Mouse (Mus musculus) testis, adult 2 months (tissue): ENCODE results near the gene Sec16a. TPM values are rescaled to one million over a fixed set of nuclear protein-coding genes. Genes with fewer than 3 reads are reported as not detected.
A peak's percentile ranks its signal among the peaks of the same experiment; 100 is the strongest.

ENCODE experiments used
- H3K27ac ChIP-seq: fragments of 200-500 bp; 2 replicates; pipeline ENCODE4 v1.5.1; 2012; ENCODE audit warnings: low read depth, low read length; ENCODE audit not compliant: control insufficient read depth, insufficient read depth
- H3K27me3 ChIP-seq: fragments of 200-500 bp; 2 replicates; pipeline ENCODE4 v1.6.1; 2012; ENCODE audit warnings: mild to moderate bottlenecking, low read length, moderate library complexity; ENCODE audit not compliant: control insufficient read depth, insufficient read depth
- H3K36me3 ChIP-seq: fragments of 200-500 bp; 2 replicates; pipeline ENCODE4 v1.6.1; 2012; ENCODE audit warnings: mild to moderate bottlenecking, low read length; ENCODE audit not compliant: control insufficient read depth, insufficient read depth
- H3K4me1 ChIP-seq: fragments of 200-500 bp; 2 replicates; pipeline ENCODE4 v1.6.1; 2012; ENCODE audit warnings: low read length; ENCODE audit not compliant: control insufficient read depth, insufficient read depth
- H3K4me3 ChIP-seq: fragments of 200-500 bp; 2 replicates; pipeline ENCODE4 v1.5.1; 2012; ENCODE audit warnings: low read depth, mild to moderate bottlenecking, low read length, moderate library complexity, mixed read lengths; ENCODE audit not compliant: control insufficient read depth
- CTCF ChIP-seq: fragments of 200-500 bp; IDR thresholded peaks from 2 replicates; pipeline ENCODE4 v1.5.1; 2012; ENCODE audit warnings: low read depth, mild to moderate bottlenecking, inconsistent platforms, low read length, moderate library complexity; ENCODE audit not compliant: control insufficient read depth, insufficient read depth, insufficient replicate concordance
- POLR2A ChIP-seq: fragments of 200-500 bp; IDR thresholded peaks from 2 replicates; pipeline ENCODE4 v1.6.1; 2012; ENCODE audit warnings: low read depth, mild to moderate bottlenecking, inconsistent platforms, low read length, moderate library complexity; ENCODE audit not compliant: control insufficient read depth
- polyA plus RNA-seq: library from polyadenylated mRNA; depleted of rRNA; stranded (reverse); fragments of >200 nt; gene quantifications from 2 replicates; pipeline ENCODE4 v1.2.3, GENCODE M21; 2012

The Sec16a gene
- polyA plus RNA-seq, 1 experiment, result 58.1 TPM

DNA sequence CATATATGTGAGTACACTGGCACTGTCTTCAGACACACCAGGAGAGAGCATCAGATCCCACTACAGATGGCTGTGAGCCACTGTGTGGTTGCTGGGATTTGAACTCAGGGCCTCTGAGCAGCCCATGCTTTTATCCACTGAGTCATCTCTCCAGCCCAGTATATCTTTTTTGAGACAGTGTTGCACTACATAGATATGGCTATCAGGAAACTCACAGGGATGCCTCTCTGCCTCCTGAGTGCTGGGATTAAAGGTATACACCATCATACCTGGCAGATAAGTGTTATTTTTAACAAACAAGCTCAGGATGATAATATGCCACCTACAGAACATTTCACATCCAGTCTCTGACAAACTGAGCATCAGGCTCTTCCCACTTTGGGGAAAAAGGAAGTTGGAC lies 27.9 kb downstream of the Sec16a start:
- Histone ChIP-seq H3K4me3 (no peak overlapping the region), H3K36me3 (peaks cover 8% of the 10 kb centered on the region), H3K27me3 (no peaks in the 10 kb centered on the region), H3K4me1 (no peaks in the 10 kb centered on the region), H3K27ac (no peak overlapping the region)
- TF ChIP-seq POLR2A (no peak), CTCF (no peak)

DNA sequence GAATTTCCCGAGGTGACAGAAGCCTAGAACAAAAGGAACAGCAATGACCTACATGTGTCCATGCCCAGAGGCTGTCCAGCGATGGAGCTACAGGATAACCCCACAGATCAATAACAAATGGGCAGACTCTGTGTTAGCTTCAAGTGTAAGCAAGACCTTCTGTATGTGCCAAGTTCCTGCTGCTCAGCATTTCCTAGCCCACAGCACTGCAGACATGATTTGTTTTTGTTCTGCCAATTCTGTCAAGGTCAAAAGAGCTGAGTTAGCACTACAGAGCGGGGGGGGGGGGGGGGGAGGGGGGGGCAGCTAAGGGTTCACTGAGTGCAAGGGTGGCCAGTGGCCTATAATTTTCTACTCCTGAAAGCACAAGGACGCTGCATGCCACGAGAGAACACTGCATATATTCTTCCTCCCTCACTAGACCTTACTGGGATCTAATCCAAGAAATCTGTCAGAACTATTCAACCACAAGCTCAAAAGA lies 34.0 kb downstream of the Sec16a start:
- Histone ChIP-seq H3K4me1 (peaks cover 12% of the 10 kb centered on the region), H3K27ac (no peak overlapping the region; the same call in 1 of the 2 replicates), H3K27me3 (no peaks in the 10 kb centered on the region), H3K4me3 (no peak overlapping the region), H3K36me3 (peaks cover 2% of the 10 kb centered on the region)
- no peak for TF ChIP-seq POLR2A
- TF ChIP-seq CTCF, result no peak

DNA sequence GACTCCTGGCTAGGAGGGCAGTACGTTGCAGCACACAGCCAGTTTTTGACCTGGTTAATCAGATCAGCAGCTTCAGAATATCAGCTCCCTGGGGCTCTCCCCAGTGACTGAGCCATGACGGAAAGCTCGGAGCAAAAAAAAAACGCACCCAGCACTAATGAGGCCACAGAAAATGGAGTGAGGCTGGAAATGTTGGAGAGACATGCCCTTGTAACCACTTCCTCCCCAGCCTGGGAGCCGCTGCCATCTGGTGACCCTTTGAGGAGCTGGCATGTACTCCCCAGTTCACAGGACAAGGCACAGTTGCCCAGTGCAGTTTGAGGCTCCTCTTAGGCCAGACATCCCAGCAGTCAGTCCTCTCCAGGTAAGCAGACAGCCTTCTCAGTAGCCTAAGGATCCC lies 34.9 kb downstream of the Sec16a start:
- Histone ChIP-seq H3K4me1 (peaks cover 12% of the 10 kb centered on the region), H3K4me3 (no peak overlapping the region), H3K36me3 (peaks cover under 1% of the 10 kb centered on the region; the same call in 1 of the 2 replicates), H3K27me3 (no peaks in the 10 kb centered on the region), H3K27ac (no peak overlapping the region)
- TF ChIP-seq POLR2A, result no peak
- no peak for TF ChIP-seq CTCF

DNA sequence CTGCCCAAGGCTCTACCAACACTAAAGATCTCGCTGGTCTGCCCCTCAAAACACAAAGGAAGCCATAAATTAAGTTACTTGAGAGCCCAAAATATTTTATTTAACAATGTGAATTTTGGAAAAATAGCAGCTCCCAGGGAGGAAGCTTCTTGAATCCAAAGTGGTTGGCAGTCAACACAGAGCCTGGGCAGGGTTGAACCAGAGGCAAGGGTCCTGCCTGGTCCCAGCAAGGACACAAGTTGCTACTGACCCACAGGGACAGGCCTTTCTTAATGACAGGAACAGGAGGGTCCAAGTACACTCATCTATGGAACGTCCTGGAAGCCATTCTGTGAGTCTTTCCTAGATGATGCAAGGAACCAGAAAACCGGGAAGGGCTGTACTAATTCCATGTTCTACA lies 35.7 kb downstream of the Sec16a start:
- H3K4me3 ChIP-seq, result peak overlapping the region; percentile 64
- H3K27me3 ChIP-seq, result no peaks in the 10 kb centered on the region
- no peak overlapping the region for H3K27ac ChIP-seq
- no peaks in the 10 kb centered on the region for H3K36me3 ChIP-seq
- TF ChIP-seq POLR2A (no peak), CTCF (no peak)
- peaks cover 12% of the 10 kb centered on the region for H3K4me1 ChIP-seq

DNA sequence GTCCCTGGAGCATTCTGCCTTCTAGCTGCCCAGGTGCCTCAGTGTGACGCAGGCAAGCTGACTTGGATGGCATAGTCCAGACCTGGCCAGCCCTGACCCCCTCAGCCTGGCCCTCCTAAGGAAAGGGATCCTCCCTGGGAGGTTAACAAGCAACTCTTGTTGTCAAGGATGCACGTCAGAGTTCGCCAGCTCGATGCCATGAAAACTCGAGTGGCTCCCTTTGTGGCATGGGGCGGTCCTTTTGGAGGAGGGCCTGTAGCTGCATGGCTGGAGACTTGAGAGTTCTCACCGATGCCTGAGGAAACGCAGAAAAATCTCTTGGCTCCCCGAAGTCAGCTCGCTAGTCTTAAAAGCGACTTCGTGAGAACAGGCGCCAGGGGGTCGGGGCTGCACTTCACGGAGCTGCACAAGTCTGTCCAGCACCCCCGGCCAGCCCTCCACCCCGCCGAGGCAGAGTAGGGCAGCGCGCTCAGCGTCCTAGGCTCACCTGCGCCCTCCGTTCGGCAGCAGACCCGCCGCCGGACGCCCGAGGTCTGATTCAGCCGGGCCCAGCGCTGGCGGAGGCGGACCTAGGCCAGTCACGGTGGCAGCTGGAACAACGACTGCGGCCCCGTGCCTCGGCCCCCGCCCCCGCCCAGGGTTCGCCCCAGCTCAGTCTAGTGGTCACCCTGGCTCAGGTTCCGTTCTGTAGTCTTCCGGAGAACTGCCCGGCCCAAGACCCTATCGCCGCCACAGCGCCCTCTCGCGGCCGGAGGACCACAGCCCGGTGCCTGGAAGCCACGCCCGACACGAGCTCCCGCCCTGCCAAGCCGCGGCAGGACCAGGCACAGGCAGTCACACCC lies 36.3 kb downstream of the Sec16a start, which contains the start of gene Inpp5e:
Gene Inpp5e (minus strand): TSS at position 689 of the 842 bp plus-strand sequence.
- H3K4me3 ChIP-seq, result peak within 1 kb of the TSS; percentile 64
- TF ChIP-seq CTCF (peak; percentile 95), POLR2A (peak; percentile 53)

DNA sequence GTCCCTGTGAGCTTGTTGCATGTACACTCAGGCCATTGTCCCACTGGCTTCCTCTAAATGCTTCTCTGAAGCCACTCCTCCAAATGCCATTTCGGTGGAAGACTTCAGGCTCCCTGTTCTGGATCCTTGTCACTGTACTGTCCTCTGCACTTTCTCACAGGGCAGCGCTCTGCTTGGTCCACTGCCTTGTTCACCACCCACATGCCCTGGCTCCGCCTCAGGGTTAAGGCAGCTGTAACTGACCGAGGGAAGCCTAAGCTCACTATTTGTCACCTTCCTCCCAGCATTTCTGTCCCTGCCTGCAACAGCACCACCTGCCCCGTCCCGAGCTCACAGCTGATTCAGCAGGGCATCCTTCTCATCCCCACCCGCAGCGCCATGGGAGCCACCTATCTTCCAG lies 41.7 kb downstream of the Sec16a start:
- H3K36me3 ChIP-seq, result no peaks in the 10 kb centered on the region; the same call in 1 of the 2 replicates
- no peak overlapping the region for H3K4me3 ChIP-seq
- no peak for TF ChIP-seq CTCF
- no peak for TF ChIP-seq POLR2A
- H3K27ac ChIP-seq, result no peak overlapping the region
- peaks cover 6% of the 10 kb centered on the region for H3K4me1 ChIP-seq
- no peaks in the 10 kb centered on the region for H3K27me3 ChIP-seq

More for the DNA sequence above, 36.3 kb downstream of the Sec16a start, which contains the start of gene Inpp5e:
- Histone ChIP-seq H3K27ac (peak within 1 kb of the TSS; percentile 2), H3K36me3 (no peaks in the 10 kb centered on the region), H3K27me3 (no peaks in the 10 kb centered on the region), H3K4me1 (peaks cover 12% of the 10 kb centered on the region)

DNA sequence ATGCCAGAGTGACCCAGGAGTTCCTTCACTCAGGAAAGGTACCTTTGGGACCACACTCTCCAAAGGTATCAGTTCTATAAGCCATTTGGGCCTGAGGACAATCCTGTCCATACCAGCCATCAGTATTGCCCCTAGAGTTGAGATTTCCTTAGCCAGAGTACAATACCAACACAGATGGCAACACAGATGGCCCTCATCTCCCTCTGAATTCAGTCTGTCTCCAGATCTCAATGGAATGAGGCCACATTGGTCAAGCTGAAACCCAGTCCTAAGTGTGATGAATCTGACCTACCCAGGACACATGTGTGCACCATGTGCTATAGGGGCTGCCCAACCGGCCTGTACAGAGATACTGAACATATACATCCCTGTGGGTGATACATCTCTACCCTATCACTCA lies 42.8 kb downstream of the Sec16a start:
- TF ChIP-seq CTCF, result no peak
- no peak for TF ChIP-seq POLR2A
- H3K27me3 ChIP-seq, result no peaks in the 10 kb centered on the region
- no peaks in the 10 kb centered on the region; the same call in 1 of the 2 replicates for H3K36me3 ChIP-seq
- H3K27ac ChIP-seq, result no peak overlapping the region
- no peak overlapping the region for H3K4me3 ChIP-seq
- no peaks in the 10 kb centered on the region; the same call in 1 of the 2 replicates for H3K4me1 ChIP-seq
